Mouse (Mus musculus): Measurements from ENCODE around the gene Sh2d6.

DNA sequence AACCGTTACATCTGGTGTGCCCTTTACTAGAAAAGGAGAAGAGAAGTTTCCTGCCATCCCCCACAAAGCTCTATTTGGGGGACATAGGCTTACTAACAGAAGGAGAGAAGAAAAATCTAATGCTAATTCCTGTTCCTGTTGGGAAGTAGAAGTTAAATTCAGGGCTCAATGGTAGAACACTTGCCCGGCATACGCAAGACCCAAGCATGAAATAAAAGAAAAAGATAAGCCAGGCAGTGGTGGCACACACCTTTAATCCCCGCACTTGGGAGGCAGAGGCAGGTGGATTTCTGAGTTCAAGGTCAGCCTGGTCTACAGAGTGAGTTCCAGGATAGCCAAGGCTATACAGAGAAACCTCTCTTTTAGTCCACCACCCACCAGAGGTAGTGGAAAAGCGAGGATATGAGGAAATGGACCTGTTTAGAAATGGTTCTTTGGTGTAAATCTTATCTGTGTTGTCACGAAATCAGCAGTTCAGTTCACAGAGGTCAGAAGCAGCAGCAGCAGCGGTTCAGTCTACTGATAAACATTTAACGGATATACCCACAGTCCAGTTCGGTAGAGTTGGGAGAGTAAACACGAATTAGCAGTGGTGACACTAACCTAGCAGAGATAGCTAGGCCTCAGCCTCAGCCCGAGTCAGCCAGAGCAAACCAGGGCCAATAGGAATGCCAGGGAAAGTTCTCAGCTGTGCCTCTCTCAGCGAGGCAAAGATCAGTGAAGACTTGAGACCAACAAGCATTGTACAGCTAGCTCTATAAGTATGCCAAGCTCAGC lies 41.7 kb downstream of the Sh2d6 start:
- no peak for TF ChIP-seq POLR2A (IDR thresholded peaks at IDR 0.05; ENCODE audit: insufficient read depth, low read length)
- no peak for TF ChIP-seq CTCF (IDR thresholded peaks at IDR 0.05; ENCODE audit: low read depth, low read length)
- TF ChIP-seq EP300 (IDR thresholded peaks at IDR 0.05; ENCODE audit: insufficient read depth, low read depth, low read length): no peak
